Mouse (Mus musculus) G1E (cell line): ENCODE results near the gene Rapgef2. TPM values are rescaled to one million over a fixed set of nuclear protein-coding genes. Genes with fewer than 3 reads are reported as not detected.

Experiments
- ATAC-seq: 2 replicates; pipeline ENCODE4 v1.8.0; 2016; ENCODE audit warnings: mild to moderate bottlenecking; ENCODE audit not compliant: insufficient number of reproducible peaks, poor library complexity, low FRiP score, severe bottlenecking; ENCODE audit errors: extremely low read depth
- DNase-seq: peaks from one replicate; pipeline ENCODE4 v3.0.0; 2012; ENCODE audit warnings: low spot score
- H3K27me3 ChIP-seq: 2 replicates; pipeline ENCODE4 v1.6.1; 2012; ENCODE audit warnings: mild to moderate bottlenecking, low read length, inconsistent platforms; ENCODE audit not compliant: insufficient read depth
- H3K36me3 ChIP-seq: replicated peaks from 2 replicates; pipeline ENCODE3; 2012; ENCODE audit warnings: mild to moderate bottlenecking, inconsistent platforms
- H3K4me1 ChIP-seq: 2 replicates; pipeline ENCODE4 v1.6.1; 2012; ENCODE audit warnings: low read depth, low read length, inconsistent platforms, mixed read lengths; ENCODE audit not compliant: insufficient read depth
- H3K4me3 ChIP-seq: 2 replicates; pipeline ENCODE4 v1.5.1; 2012; ENCODE audit warnings: low read depth, mild to moderate bottlenecking, inconsistent platforms, low read length, moderate library complexity, mixed read lengths
- H3K9me3 ChIP-seq: replicated peaks from 2 replicates; pipeline ENCODE4 v1.6.1; 2012; ENCODE audit warnings: inconsistent platforms
- CTCF ChIP-seq: IDR thresholded peaks from 2 replicates; pipeline ENCODE4 v1.5.1; 2012; ENCODE audit warnings: low read depth, low read length, inconsistent platforms, mixed read lengths
- GATA1 ChIP-seq: IDR thresholded peaks from 2 replicates; pipeline ENCODE4 v1.6.1; 2012; ENCODE audit warnings: borderline replicate concordance, low read length, inconsistent platforms, mixed read lengths
- GATA2 ChIP-seq: IDR thresholded peaks from 2 replicates; pipeline ENCODE4 v1.6.1; 2012; ENCODE audit warnings: low read depth, low read length, inconsistent platforms, borderline replicate concordance
- POLR2AphosphoS5 ChIP-seq: IDR thresholded peaks from 2 replicates; pipeline ENCODE4 v1.6.1; 2012; ENCODE audit warnings: low read depth, low read length, inconsistent platforms; ENCODE audit not compliant: insufficient replicate concordance
- TAL1 ChIP-seq: conservative IDR thresholded peaks from 2 replicates; pipeline ENCODE4 v1.6.1; 2012; ENCODE audit warnings: low read depth, low read length, inconsistent platforms, mixed read lengths
- polyA plus RNA-seq: library from polyadenylated mRNA; stranded (reverse); fragments of >175 nt; gene quantifications from 2 replicates; pipeline ENCODE4 v1.2.3, GENCODE M21; 2012
- total RNA-seq, 2 experiments: library from RNA; stranded (forward) in 1 of 2; stranded (reverse) in 1 of 2; fragments of 200-1000 nt in 1 of 2; fragments of >200 nt in 1 of 2; fragmentation: Nextera tagmentation in 1 of 2; gene quantifications; 2 replicates each; pipeline ENCODE4 v1.2.3; 2014 to 2017

Gene Rapgef2
- total and polyA plus RNA-seq, 3 experiments = 2.9 to 22.1 (median 18.7) TPM

DNA sequence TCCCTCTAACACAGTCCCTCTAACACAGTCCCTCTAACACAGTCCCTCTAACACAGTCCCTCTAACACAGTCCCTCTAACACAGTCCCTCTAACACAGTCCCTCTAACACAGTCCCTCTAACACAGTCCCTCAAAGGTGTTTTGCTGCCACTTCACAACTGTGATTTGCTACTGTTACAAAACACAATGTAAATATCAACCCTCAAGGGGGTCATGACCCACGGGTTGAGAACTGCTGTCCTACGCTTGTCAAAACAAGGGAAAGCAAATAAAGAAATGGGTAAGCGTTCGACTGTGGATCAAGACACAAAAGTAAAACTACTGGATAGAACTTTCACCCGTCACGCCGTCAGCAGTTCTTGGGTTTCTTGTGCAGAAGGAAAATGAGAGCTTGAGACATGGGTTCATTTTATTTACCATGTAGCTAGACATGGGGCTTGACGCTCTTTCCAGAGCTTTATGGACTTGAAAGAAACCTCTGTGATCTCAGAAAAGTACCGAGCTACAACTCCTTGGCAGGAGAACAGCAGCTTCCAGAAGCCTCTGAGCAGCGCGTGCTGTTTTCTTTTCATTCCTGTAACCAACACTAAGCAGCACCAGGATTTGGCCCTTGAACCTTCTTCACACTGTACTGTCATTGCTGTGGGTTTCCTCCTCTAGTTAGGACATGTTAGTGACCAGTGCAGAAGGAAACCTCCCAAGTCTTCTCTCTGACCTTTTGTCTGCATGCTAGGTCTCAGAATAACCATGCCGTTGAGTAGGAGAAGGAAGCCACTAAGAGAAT, 43.2 kb downstream of the Rapgef2 start:
- Histone ChIP-seq H3K36me3 (peaks cover 7% of the 10 kb centered on the region), H3K27me3 (peaks cover 5% of the 10 kb centered on the region; the same call in 1 of the 2 replicates), H3K4me3 (no peak overlapping the region), H3K4me1 (peaks cover 67% of the 10 kb centered on the region), H3K9me3 (no peaks in the 10 kb centered on the region)
- DNase-seq = no peak
- TF ChIP-seq GATA1 (no peak), TAL1 (no peak), GATA2 (no peak), CTCF (no peak), POLR2AphosphoS5 (no peak)
- no peak for ATAC-seq

DNA sequence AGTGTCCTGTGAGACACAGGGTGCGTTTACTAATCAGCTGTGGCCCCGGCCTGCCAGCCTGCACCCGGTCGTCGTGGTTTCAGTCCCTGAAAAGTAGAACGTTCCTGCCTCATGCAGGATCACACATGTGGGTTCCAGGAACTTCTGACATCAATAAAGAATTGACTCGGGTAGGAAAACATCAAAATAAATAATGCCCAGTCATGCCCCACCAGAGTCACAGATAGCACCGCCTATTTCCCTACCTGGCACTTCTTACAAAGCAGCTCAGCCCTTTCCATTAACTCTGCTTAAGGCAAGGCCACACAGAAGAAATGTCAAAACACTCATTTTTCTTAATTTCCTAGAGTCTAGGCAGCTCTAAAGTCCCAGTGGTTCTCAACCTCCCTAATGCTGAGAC, 44.0 kb downstream of the Rapgef2 start:
- Histone ChIP-seq H3K27me3 (peaks cover 5% of the 10 kb centered on the region; the same call in 1 of the 2 replicates), H3K4me3 (no peak overlapping the region), H3K4me1 (peaks cover 67% of the 10 kb centered on the region), H3K36me3 (peaks cover 7% of the 10 kb centered on the region), H3K9me3 (no peaks in the 10 kb centered on the region)
- TF ChIP-seq CTCF (no peak), POLR2AphosphoS5 (no peak), GATA2 (no peak), GATA1 (no peak), TAL1 (no peak)
- ATAC-seq (peak; percentile 22; the same call in 1 of the 2 replicates), DNase-seq (no peak)

DNA sequence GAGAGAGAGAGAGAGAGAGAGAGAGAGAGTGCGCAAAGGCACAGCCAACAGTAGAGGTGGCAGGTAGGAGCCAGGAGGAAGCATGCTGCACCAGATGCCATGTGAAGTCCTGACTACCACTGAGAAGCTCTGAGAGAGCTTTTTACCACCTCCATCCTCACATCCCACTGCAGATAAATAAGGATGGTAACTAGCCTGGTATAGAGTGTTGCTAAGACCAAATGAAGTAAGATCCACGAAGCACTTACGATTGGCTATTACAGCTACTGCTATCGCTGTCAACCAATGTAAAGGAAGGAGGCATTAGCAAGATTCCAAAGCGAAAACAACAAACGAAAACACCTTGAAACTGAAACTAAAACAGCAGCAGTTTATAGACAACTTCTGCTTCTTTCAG, 47.3 kb downstream of the Rapgef2 start:
- DNase-seq (no peak), ATAC-seq (no peak)
- H3K4me3 ChIP-seq = peak overlapping the region; percentile 27; the same call in 1 of the 2 replicates
- H3K4me1 ChIP-seq = peaks cover 54% of the 10 kb centered on the region
- H3K36me3 ChIP-seq = no peaks in the 10 kb centered on the region
- H3K27me3 ChIP-seq = no peaks in the 10 kb centered on the region
- no peaks in the 10 kb centered on the region for H3K9me3 ChIP-seq
- TF ChIP-seq GATA1 (no peak), CTCF (no peak), POLR2AphosphoS5 (no peak), GATA2 (no peak), TAL1 (no peak)

DNA sequence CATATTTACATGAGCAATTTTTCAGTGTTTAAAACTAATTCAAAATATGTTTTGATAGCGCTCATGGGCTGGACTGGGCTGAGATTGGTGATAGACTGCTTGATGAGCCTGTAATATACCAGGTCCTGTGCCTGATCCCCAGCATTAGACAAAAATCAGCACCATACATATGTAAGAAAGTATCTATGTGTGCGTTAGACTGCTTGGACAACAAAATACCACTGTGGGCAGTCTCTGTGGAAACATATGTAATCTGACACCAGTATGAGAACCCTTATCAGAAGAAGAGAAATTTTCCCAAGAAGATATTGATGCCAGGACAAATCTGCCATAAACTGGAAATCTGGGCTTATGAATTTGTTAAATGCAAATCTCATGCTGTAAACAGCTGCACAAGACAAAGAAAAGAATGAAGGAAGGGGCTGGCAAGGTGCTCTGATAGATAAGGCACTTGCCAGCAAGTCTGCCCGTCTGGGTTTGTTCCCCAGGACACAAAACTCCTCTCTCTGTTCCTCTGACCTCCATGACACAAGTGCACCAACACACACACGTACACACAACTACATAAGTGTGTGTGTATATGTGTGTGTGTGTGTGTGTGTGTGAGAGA, 47.8 kb downstream of the Rapgef2 start:
- H3K9me3 ChIP-seq = no peaks in the 10 kb centered on the region
- DNase-seq (no peak), ATAC-seq (peak; percentile 61; the same call in 1 of the 2 replicates)
- peak; percentile 90 for TF ChIP-seq TAL1
- TF ChIP-seq CTCF = no peak
- H3K27me3 ChIP-seq = no peaks in the 10 kb centered on the region
- H3K4me3 ChIP-seq = peak overlapping the region; percentile 27; the same call in 1 of the 2 replicates
- peaks cover 58% of the 10 kb centered on the region for H3K4me1 ChIP-seq
- H3K36me3 ChIP-seq = no peaks in the 10 kb centered on the region

DNA sequence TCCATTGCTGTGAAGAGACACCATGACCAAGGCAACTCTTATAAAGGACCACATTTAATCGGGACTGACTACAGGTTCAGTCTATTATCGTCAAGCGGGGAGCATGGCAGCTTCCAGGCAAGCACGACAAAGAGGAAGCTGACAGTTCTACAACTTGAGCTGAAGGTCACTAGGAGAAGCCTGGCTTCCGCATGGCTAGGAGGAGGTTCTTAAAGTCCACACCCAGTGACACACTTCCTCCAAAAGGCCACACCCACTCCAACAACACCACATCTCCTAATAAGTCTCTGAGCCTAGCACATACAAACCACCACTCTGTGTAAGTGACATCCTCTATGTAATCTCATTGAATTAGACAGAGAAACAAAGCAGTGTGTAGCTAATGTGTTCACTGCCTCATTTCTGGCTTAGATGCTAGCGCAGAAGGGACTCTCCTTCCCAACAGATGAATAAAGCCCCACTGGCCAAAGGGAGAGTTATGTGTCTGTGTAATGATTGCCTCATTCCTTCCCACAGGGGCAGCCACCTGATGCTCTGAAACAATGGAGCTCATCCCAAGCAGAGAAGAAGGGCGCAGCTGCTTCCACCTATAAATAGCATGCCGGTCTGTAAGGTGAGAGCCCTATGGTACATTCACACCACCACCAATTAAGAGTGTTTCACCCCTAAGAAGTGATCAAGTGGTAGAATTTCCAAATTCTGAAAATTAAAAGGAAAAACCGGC, 48.5 kb downstream of the Rapgef2 start:
- Histone ChIP-seq H3K27me3 (no peaks in the 10 kb centered on the region), H3K9me3 (no peaks in the 10 kb centered on the region), H3K36me3 (no peaks in the 10 kb centered on the region), H3K4me3 (no peak overlapping the region), H3K4me1 (peaks cover 51% of the 10 kb centered on the region)
- ATAC-seq = no peak
- TF ChIP-seq GATA2 (no peak), TAL1 (no peak), POLR2AphosphoS5 (no peak), CTCF (no peak), GATA1 (no peak)
- no peak for DNase-seq

DNA sequence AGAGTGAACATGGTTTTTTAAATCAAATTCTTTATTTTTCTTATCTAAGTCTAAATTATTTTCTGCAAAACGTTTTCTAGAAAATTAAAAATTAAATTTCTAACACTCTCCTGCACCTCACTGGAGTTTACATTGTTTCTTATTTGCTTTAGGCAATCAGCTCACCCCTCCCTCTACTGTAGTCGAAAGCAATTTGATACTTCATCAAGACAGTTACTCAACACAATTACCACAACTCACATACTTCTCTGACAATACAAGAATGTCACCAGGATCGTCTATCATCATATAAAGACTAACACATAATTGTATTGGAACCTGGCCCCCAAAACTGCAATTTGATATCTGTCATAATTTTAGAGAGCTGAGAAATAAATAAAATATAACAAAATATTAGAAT, 51.8 kb downstream of the Rapgef2 start:
- DNase-seq (no peak), ATAC-seq (no peak)
- Histone ChIP-seq H3K9me3 (no peaks in the 10 kb centered on the region), H3K36me3 (no peaks in the 10 kb centered on the region), H3K4me1 (peaks cover 60% of the 10 kb centered on the region), H3K27me3 (no peaks in the 10 kb centered on the region), H3K4me3 (no peak overlapping the region)
- no peak for TF ChIP-seq GATA1
- TF ChIP-seq TAL1 = no peak
- TF ChIP-seq GATA2 = no peak
- no peak for TF ChIP-seq CTCF
- TF ChIP-seq POLR2AphosphoS5 = no peak
